Mouse (Mus musculus): Measurements from ENCODE around the gene Pigo.

DNA sequence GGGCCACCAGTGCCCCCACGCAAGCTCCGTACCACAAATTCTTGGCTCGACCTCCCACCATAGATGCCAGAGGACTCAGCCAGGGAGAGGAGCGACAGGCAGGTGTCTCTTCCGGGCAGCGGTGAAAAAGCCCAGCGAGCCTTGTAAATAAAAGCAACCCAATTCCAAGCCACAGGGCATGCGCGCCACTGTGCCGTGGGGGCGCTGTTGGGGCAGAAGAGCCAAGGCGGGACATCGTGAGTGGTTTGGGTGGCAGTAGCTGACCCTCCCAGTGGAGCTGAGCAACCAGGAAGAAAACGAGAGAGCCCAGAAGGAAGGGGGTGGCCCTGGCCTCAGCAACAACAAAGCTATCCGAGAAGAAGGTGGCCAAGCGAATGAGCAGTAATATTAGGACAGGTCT lies 4.7 kb downstream of the Pigo start:
- no peak for TF ChIP-seq CTCF (IDR thresholded peaks at IDR 0.05)
- no peak for TF ChIP-seq EP300 (IDR thresholded peaks at IDR 0.05)

All from lung, postnatal 0 days (tissue).